Mouse (Mus musculus) liver, embryonic 12.5 days (tissue): Measurements from ENCODE around the gene Ccdc173. TPM values are rescaled to one million over a fixed set of nuclear protein-coding genes. Genes with fewer than 3 reads are reported as not detected.
"Not testable (repeated sequence)": the region's sequence is repeated elsewhere in the genome, so short reads cannot be mapped to it uniquely, and the experiment has no call there.

Experiments used
- ATAC-seq: fragments of 200-750 bp; cut with Nextera tagmentation; 2 replicates; pipeline ENCODE4 v1.8.0; 2017; ENCODE audit warnings: moderate number of reproducible peaks, mild to moderate bottlenecking, moderate library complexity
- H3K27ac ChIP-seq: fragments of 300-500 bp; sonication (generic); 2 replicates; pipeline ENCODE4 v1.5.1; 2016; ENCODE audit warnings: mild to moderate bottlenecking
- H3K27me3 ChIP-seq: fragments of 300-500 bp; sonication (generic); replicated peaks from 2 replicates; pipeline ENCODE4 v1.6.1; 2016; ENCODE audit warnings: mild to moderate bottlenecking, moderate library complexity
- H3K36me3 ChIP-seq: fragments of 300-500 bp; sonication (generic); 2 replicates; pipeline ENCODE4 v1.6.1; 2016; ENCODE audit warnings: mild to moderate bottlenecking, moderate library complexity
- H3K4me1 ChIP-seq: fragments of 300-500 bp; sonication (generic); 2 replicates; pipeline ENCODE4 v1.6.1; 2016
- H3K4me2 ChIP-seq: fragments of 300-500 bp; sonication (generic); 2 replicates; pipeline ENCODE4 v1.6.1; 2016; ENCODE audit warnings: mild to moderate bottlenecking, moderate library complexity
- H3K4me3 ChIP-seq: fragments of 300-500 bp; sonication (generic); 2 replicates; pipeline ENCODE4 v1.5.1; 2016; ENCODE audit warnings: mild to moderate bottlenecking, moderate library complexity
- H3K9ac ChIP-seq: fragments of 300-500 bp; sonication (generic); 2 replicates; pipeline ENCODE4 v1.6.1; 2016; ENCODE audit warnings: mild to moderate bottlenecking, moderate library complexity
- H3K9me3 ChIP-seq: fragments of 300-500 bp; sonication (generic); replicated peaks from 2 replicates; pipeline ENCODE4 v1.6.1; 2016; ENCODE audit warnings: mild to moderate bottlenecking, moderate library complexity
- WGBS: fragments of 180-500 bp; shearing (Covaris S2); methylation state at CpG from one replicate; pipeline ENCODE4 v1.1.7; 2016; ENCODE audit not compliant: insufficient replicate concordance; 5-methylcytosine and 5-hydroxymethylcytosine counted together
- polyA plus RNA-seq: library from polyadenylated mRNA; unstranded; fragments of >200 nt; fragmentation: Nextera tagmentation; extraction: Ambion mirVana; gene quantifications from 2 replicates; pipeline ENCODE4 v1.2.1, GENCODE M21; 2016

The Ccdc173 gene
- polyA plus RNA-seq, 1 experiment from 2014 or later = 0.46 TPM

GRCm38 (mm10) chr2:69821711-69822110 is 32.3 kb upstream of the Ccdc173 start, which contains the start of gene Klhl23:
Gene Klhl23 (plus strand): TSS chr2:69821944.
- H3K36me3 ChIP-seq = peaks cover 27% of the 10 kb centered on the region
- WGBS = 3% methylated on average over 8 of the region's 8 CpGs
- peak within 1 kb of the TSS; percentile 95 for H3K27ac ChIP-seq
- H3K4me1 ChIP-seq = peaks cover 80% of the 10 kb centered on the region
- no peaks in the 10 kb centered on the region for H3K9me3 ChIP-seq
- H3K4me2 ChIP-seq = peak within 1 kb of the TSS; percentile 96
- ATAC-seq = peak; percentile 59
- peak within 1 kb of the TSS; percentile 99 for H3K9ac ChIP-seq
- no peaks in the 10 kb centered on the region for H3K27me3 ChIP-seq
- peak within 1 kb of the TSS; percentile 96 for H3K4me3 ChIP-seq

- no peaks in the 10 kb centered on the region for H3K27me3 ChIP-seq
- peaks cover 83% of the 10 kb centered on the region for H3K4me1 ChIP-seq
- WGBS = 57% methylated on average over 1 of the region's 1 CpGs
- H3K4me2 ChIP-seq = 0 out of 2 replicates have a peak overlapping the region, but pooled peaks have one; percentile 10
- peak overlapping the region; percentile 22; the same call in 1 of the 2 replicates for H3K9ac ChIP-seq
- peaks cover 15% of the 10 kb centered on the region for H3K36me3 ChIP-seq
- H3K9me3 ChIP-seq = no peaks in the 10 kb centered on the region
- no peak overlapping the region for H3K4me3 ChIP-seq
- H3K27ac ChIP-seq = peak overlapping the region; percentile 76
- no peak for ATAC-seq
Measured at GRCm38 (mm10) chr2:69820201-69820600, 30.8 kb upstream of the Ccdc173 start.

GRCm38 (mm10) chr2:69818350-69819085 is 29.1 kb upstream of the Ccdc173 start:
- Histone ChIP-seq H3K4me3 (no peak overlapping the region), H3K9ac (peak overlapping the region; percentile 31; the same call in 1 of the 2 replicates), H3K27me3 (no peaks in the 10 kb centered on the region), H3K4me2 (peak overlapping the region; percentile 46), H3K9me3 (no peaks in the 10 kb centered on the region), H3K27ac (peak overlapping the region; percentile 85), H3K36me3 (no peaks in the 10 kb centered on the region), H3K4me1 (peaks cover 75% of the 10 kb centered on the region)
- 55% methylated on average over 9 of the region's 9 CpGs for whole genome bisulfite sequencing
- peak; percentile 70 for ATAC-seq

- Histone ChIP-seq H3K9ac (no peak overlapping the region), H3K4me1 (peaks cover 72% of the 10 kb centered on the region), H3K4me2 (peak overlapping the region; percentile 34), H3K27ac (peak overlapping the region; percentile 67), H3K27me3 (no peaks in the 10 kb centered on the region), H3K4me3 (no peak overlapping the region), H3K9me3 (no peaks in the 10 kb centered on the region), H3K36me3 (no peaks in the 10 kb centered on the region)
- ATAC-seq = peak; percentile 83
- 13% methylated on average over 5 of the region's 5 CpGs for WGBS
Measured at GRCm38 (mm10) chr2:69816575-69816974, 27.2 kb upstream of the Ccdc173 start.

- not testable (repeated sequence) for H3K4me2 ChIP-seq, H3K27me3 ChIP-seq, H3K4me3 ChIP-seq, H3K27ac ChIP-seq, H3K9ac ChIP-seq, H3K9me3 ChIP-seq, H3K36me3 ChIP-seq
- peaks cover 35% of the 10 kb centered on the region for H3K4me1 ChIP-seq
- peak; percentile 47; the same call in 1 of the 2 replicates for ATAC-seq
- WGBS = 31% methylated on average over 7 of the region's 7 CpGs
Measured at GRCm38 (mm10) chr2:69811349-69811748, 22.0 kb upstream of the Ccdc173 start.

- H3K36me3 ChIP-seq = no peaks in the 10 kb centered on the region
- H3K4me3 ChIP-seq = no peak overlapping the region
- H3K9ac ChIP-seq = no peak overlapping the region
- no peak overlapping the region for H3K4me2 ChIP-seq
- 68% methylated on average over 15 of the region's 15 CpGs for WGBS
- no peak overlapping the region for H3K27ac ChIP-seq
- H3K4me1 ChIP-seq = peaks cover 24% of the 10 kb centered on the region
- ATAC-seq = no peak
- H3K27me3 ChIP-seq = no peaks in the 10 kb centered on the region
- H3K9me3 ChIP-seq = no peaks in the 10 kb centered on the region
Measured at GRCm38 (mm10) chr2:69810169-69810568, 20.8 kb upstream of the Ccdc173 start.

GRCm38 (mm10) chr2:69804663-69805062 is 15.3 kb upstream of the Ccdc173 start:
- peaks cover 33% of the 10 kb centered on the region for H3K4me1 ChIP-seq
- not testable (repeated sequence) for H3K9ac ChIP-seq, H3K27me3 ChIP-seq, H3K9me3 ChIP-seq, H3K36me3 ChIP-seq, H3K4me3 ChIP-seq, ATAC-seq
- 0 out of 2 replicates have a peak overlapping the region, but pooled peaks have one; percentile 67 for H3K4me2 ChIP-seq
- WGBS = 46% methylated on average over 9 of the region's 9 CpGs
- peak overlapping the region; percentile 51; the same call in 1 of the 2 replicates for H3K27ac ChIP-seq

- WGBS = 29% methylated on average over 8 of the region's 8 CpGs
- Histone ChIP-seq H3K9ac (peak overlapping the region; percentile 35), H3K27ac (peak overlapping the region; percentile 16; the same call in 1 of the 2 replicates), H3K4me2 (peak overlapping the region; percentile 67), H3K36me3 (no peaks in the 10 kb centered on the region), H3K9me3 (no peaks in the 10 kb centered on the region), H3K27me3 (no peaks in the 10 kb centered on the region), H3K4me3 (0 out of 2 replicates have a peak overlapping the region, but pooled peaks have one; percentile 15), H3K4me1 (peaks cover 33% of the 10 kb centered on the region)
- no peak for ATAC-seq
Measured at GRCm38 (mm10) chr2:69803756-69804155, 14.4 kb upstream of the Ccdc173 start.

- Histone ChIP-seq H3K9ac (peak overlapping the region; percentile 35; the same call in 1 of the 2 replicates), H3K4me3 (peak overlapping the region; percentile 45), H3K4me1 (peaks cover 33% of the 10 kb centered on the region), H3K9me3 (no peaks in the 10 kb centered on the region), H3K36me3 (peaks cover under 1% of the 10 kb centered on the region), H3K4me2 (peak overlapping the region; percentile 67), H3K27me3 (no peaks in the 10 kb centered on the region), H3K27ac (peak overlapping the region; percentile 16; the same call in 1 of the 2 replicates)
- WGBS = 22% methylated on average over 5 of the region's 5 CpGs
- peak; percentile 91 for ATAC-seq
Measured at GRCm38 (mm10) chr2:69802911-69803312, 13.5 kb upstream of the Ccdc173 start.

GRCm38 (mm10) chr2:69790722-69791121 is 1.3 kb upstream of the Ccdc173 start:
- H3K9ac ChIP-seq = no peak overlapping the region

GRCm38 (mm10) chr2:69790285-69790684 is 910 bp upstream of the Ccdc173 start:
- Histone ChIP-seq H3K27me3 (no peaks in the 10 kb centered on the region), H3K27ac (peak overlapping the region; percentile 83), H3K9me3 (no peaks in the 10 kb centered on the region), H3K4me3 (peak overlapping the region; percentile 75), H3K4me2 (peak overlapping the region; percentile 93), H3K36me3 (peaks cover 27% of the 10 kb centered on the region), H3K4me1 (peaks cover 12% of the 10 kb centered on the region), H3K9ac (peak overlapping the region; percentile 82)
- under 1% methylated on average over 10 of the region's 10 CpGs for WGBS
- ATAC-seq = peak; percentile 67

More at GRCm38 (mm10) chr2:69790722-69791121, 1.3 kb upstream of the Ccdc173 start:
- no peaks in the 10 kb centered on the region for H3K27me3 ChIP-seq
- ATAC-seq = no peak; the same call in 1 of the 2 replicates
- peak overlapping the region; percentile 75 for H3K4me3 ChIP-seq
- peaks cover 32% of the 10 kb centered on the region for H3K36me3 ChIP-seq
- H3K9me3 ChIP-seq = no peaks in the 10 kb centered on the region
- H3K4me1 ChIP-seq = peaks cover 12% of the 10 kb centered on the region
- WGBS = 47% methylated on average over 4 of the region's 4 CpGs
- H3K4me2 ChIP-seq = peak overlapping the region; percentile 93
- H3K27ac ChIP-seq = no peak overlapping the region

GRCm38 (mm10) chr2:69788974-69789373 is 401 bp downstream of the Ccdc173 start:
- Histone ChIP-seq H3K4me3 (peak overlapping the region; percentile 75), H3K27ac (peak overlapping the region; percentile 60; the same call in 1 of the 2 replicates), H3K36me3 (peaks cover 17% of the 10 kb centered on the region), H3K9ac (peak overlapping the region; percentile 82), H3K9me3 (no peaks in the 10 kb centered on the region), H3K4me2 (peak overlapping the region; percentile 93), H3K4me1 (peaks cover 12% of the 10 kb centered on the region), H3K27me3 (no peaks in the 10 kb centered on the region)
- WGBS = 34% methylated on average over 9 of the region's 9 CpGs
- ATAC-seq = no peak
